Mouse (Mus musculus) olfactory bulb, adult 2 months (tissue): ENCODE measurements around the gene Smoc1. TPM values are rescaled to one million over a fixed set of nuclear protein-coding genes. Genes with fewer than 3 reads are reported as not detected.

Experiments used
- H3K27ac ChIP-seq: fragments of 200-500 bp; 2 replicates; pipeline ENCODE4 v1.5.1; 2012; ENCODE audit warnings: low read depth, low read length; ENCODE audit not compliant: insufficient read depth
- H3K4me1 ChIP-seq: fragments of 200-500 bp; 2 replicates; pipeline ENCODE4 v1.6.1; 2012; ENCODE audit warnings: low read length; ENCODE audit not compliant: control insufficient read depth, insufficient read depth
- H3K4me3 ChIP-seq: fragments of 200-500 bp; 2 replicates; pipeline ENCODE4 v1.5.1; 2012; ENCODE audit warnings: mild to moderate bottlenecking, low read depth, low read length, moderate library complexity; ENCODE audit not compliant: insufficient read depth
- CTCF ChIP-seq: fragments of 200-500 bp; IDR thresholded peaks from 2 replicates; pipeline ENCODE4 v1.5.1; 2012; ENCODE audit warnings: low read depth, mild to moderate bottlenecking, low read length, moderate library complexity; ENCODE audit not compliant: insufficient read depth
- POLR2A ChIP-seq: fragments of 200-500 bp; IDR thresholded peaks from 2 replicates; pipeline ENCODE4 v1.6.1; 2012; ENCODE audit warnings: mild to moderate bottlenecking, low read depth, low read length, moderate library complexity; ENCODE audit not compliant: insufficient read depth
- WGBS: fragments of 180-500 bp; shearing (Covaris S2); methylation state at CpG from one replicate; pipeline ENCODE4 v1.1.7; 2018; 5-methylcytosine and 5-hydroxymethylcytosine counted together
- polyA plus RNA-seq: library from polyadenylated mRNA; stranded (reverse); fragments of >200 nt; gene quantifications from 2 replicates; pipeline ENCODE4 v1.2.4, GENCODE M21; 2012; ENCODE audit warnings: low replicate concordance; ENCODE audit not compliant: missing spikeins, insufficient read depth, insufficient read length

Gene Smoc1
- polyA plus RNA-seq, 1 experiment = not detected

DNA sequence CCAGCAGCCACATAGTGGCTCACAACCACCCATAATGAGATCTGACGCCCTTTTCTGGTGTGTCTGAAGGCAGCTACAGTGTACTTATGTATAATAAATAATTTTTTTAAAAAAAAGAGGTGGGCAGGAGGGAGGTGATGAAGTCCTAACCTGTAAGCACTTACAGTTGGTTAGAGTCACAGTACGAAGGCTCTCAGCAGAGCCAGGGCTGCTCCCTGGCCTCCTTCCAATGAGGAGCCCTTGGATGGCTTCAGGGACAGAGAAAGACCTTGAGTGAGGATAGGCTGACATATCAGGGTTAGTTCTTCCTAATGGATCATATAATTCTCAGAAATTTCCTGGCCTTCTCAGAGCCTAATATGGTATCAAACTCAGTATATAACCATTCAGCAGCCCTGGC is 134.7 kb downstream of the Smoc1 start:
- 92% methylated on average over 2 of the region's 2 CpGs for WGBS
- TF ChIP-seq CTCF (no peak), POLR2A (no peak)

DNA sequence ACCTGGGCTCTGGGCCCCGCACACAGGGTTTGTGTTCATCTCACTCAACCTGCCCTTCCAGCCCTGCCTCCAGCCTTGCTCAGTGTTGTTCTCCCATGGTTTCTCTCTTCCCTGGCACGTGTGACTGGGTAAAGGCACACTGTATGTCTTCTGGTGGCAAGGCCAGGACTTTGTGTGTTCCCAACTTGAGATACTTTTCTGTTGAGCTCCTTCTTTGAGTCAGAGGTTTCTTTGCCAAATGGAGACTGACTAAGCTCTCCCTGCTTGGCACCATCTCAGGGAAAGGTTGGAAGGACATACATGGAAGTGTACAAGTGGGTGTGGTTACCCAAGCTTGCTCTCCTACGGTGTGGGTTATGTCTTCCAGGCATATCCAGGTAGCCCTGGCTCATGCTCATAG is 136.5 kb downstream of the Smoc1 start:
- H3K4me1 ChIP-seq = peaks cover 18% of the 10 kb centered on the region
- TF ChIP-seq POLR2A = no peak
- no peak for TF ChIP-seq CTCF
- H3K27ac ChIP-seq = no peak overlapping the region
- no peak overlapping the region for H3K4me3 ChIP-seq
- 74% methylated on average over 3 of the region's 3 CpGs for WGBS

More for the DNA sequence above, 134.7 kb downstream of the Smoc1 start:
- Histone ChIP-seq H3K4me1 (peaks cover 11% of the 10 kb centered on the region), H3K27ac (no peak overlapping the region), H3K4me3 (no peak overlapping the region)

DNA sequence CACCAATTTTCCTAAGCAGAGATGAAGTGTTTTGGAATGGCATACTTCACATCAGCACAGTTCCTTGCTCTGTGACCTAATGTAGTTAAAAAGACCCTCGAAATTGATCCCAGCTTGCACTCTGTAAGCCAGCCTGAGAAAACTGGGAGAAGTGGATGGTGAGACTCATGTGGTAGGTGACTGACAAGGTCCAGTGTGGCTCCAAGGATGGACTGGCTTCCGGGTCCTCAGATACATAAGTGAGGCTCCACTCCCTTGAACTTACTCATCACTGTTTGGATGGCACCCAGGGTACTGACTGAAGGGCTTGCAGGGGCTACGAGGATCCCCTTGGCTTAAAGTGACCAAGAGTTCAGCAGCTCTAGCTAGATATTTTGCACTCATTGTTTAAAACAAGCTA is 137.0 kb downstream of the Smoc1 start:
- H3K27ac ChIP-seq = no peak overlapping the region
- H3K4me1 ChIP-seq = peaks cover 13% of the 10 kb centered on the region
- WGBS = 91% methylated on average over 3 of the region's 3 CpGs
- TF ChIP-seq CTCF (no peak), POLR2A (no peak)
- no peak overlapping the region for H3K4me3 ChIP-seq

DNA sequence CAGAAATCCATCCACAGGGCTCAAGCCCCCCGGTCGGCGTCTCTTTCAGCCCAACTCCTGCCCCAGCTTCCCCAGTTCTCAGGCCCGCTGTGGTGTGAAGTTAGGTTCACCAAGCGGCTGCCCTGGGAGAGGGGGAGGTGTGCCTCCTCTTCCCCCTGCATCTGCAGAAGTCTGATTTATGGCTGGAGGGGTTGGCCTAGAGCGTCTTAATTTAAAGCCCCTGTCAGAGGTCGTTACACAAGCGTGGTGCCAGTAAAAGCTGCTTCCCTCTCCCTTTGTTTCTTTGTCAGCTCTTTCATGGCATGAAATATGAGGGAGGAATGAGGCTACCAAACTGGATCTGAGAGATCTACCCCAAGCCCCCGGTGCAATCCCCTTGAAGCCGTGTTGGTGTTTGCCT is 139.5 kb downstream of the Smoc1 start:
- H3K4me3 ChIP-seq = no peak overlapping the region
- H3K4me1 ChIP-seq = peaks cover 12% of the 10 kb centered on the region
- TF ChIP-seq CTCF (no peak), POLR2A (no peak)
- WGBS = 67% methylated on average over 10 of the region's 10 CpGs
- no peak overlapping the region for H3K27ac ChIP-seq

DNA sequence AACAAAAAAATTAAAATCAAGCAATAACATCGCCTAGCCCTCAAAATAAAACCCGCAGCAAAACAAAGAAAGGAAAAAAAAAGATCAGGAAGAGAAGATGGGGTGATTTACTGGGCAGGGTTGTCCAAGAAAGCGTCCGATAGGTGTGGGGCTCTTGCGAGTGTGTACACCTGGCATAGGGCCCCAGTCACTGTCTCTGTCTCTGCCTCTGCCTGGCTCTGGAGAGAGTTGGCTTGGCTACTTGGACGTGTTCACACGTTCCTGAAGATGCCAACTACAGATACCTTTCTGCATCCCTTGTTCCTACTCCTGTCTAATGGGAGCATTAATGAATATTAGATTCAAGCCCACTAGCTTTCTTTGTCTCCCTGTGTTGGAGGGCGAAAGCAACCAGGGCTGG is 140.0 kb downstream of the Smoc1 start:
- Histone ChIP-seq H3K4me1 (peaks cover 12% of the 10 kb centered on the region), H3K27ac (no peak overlapping the region), H3K4me3 (no peak overlapping the region)
- WGBS = 81% methylated on average over 8 of the region's 8 CpGs
- TF ChIP-seq POLR2A (no peak), CTCF (no peak)

DNA sequence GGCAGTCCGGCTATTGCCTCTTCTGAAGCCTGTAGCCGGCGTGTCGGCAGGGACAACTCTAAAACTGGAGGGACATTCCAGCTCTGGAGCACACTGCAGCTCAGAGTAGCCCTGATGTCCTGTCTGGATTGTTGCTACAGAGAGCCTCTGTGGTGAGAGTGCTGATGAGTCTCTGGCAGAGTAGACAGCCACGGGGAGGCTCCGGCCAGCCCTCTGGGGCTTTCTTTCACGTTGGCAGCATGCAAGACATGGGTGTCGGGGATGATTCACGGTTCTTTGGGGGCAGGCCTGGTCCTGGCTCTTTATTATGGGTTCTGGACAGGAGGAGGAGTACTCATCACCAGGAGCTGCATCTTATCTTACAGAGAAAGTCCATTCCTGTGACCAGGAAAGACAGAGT is 140.5 kb downstream of the Smoc1 start:
- WGBS = 73% methylated on average over 9 of the region's 9 CpGs
- no peak overlapping the region for H3K4me3 ChIP-seq
- H3K27ac ChIP-seq = no peak overlapping the region
- peaks cover 12% of the 10 kb centered on the region for H3K4me1 ChIP-seq
- TF ChIP-seq CTCF = no peak
- no peak for TF ChIP-seq POLR2A

DNA sequence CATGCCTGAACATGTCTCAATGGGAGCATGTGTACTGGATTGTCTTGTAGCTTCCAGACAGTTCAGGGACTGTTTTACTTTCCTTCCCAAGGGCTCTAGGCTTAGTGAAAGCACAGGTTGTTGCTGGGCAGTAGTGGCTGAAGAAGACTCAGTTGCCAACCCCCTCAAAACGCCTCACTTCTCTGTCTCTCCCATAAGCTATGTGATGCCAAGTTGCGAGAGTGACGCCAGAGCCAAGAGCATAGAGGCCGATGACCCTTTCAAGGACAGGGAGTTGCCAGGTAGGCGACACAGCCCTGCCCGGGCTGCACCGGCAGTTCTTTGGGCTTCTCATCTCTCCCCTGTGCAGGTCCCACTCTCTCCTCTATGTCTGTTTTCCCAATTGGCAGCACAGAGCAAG is 141.4 kb downstream of the Smoc1 start:
- TF ChIP-seq POLR2A = no peak
- TF ChIP-seq CTCF = no peak
- Histone ChIP-seq H3K27ac (no peak overlapping the region), H3K4me1 (peaks cover 12% of the 10 kb centered on the region), H3K4me3 (no peak overlapping the region)
- 96% methylated on average over 7 of the region's 7 CpGs for WGBS

DNA sequence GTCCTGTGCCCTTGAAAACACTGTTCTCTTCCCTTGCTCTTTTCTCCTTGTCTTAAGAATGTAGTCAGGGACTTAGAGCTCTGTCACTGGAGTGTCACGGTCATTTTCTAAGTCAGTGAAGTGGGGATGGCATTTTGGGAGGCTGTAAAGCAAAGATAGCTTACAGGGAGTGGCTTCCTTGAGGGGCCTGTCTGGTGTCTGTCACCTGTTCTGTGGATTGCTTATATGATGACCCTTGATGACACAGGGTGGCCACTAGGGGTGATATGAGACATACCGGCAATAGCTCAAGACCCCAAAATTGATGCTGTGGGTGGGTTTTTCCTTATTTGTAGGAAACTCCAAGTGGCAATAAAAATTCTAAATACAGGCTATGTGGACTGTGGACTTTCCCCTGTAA is 141.9 kb downstream of the Smoc1 start:
- no peak for TF ChIP-seq POLR2A
- TF ChIP-seq CTCF = no peak
- WGBS = 93% methylated on average over 2 of the region's 2 CpGs
- peaks cover 12% of the 10 kb centered on the region for H3K4me1 ChIP-seq

DNA sequence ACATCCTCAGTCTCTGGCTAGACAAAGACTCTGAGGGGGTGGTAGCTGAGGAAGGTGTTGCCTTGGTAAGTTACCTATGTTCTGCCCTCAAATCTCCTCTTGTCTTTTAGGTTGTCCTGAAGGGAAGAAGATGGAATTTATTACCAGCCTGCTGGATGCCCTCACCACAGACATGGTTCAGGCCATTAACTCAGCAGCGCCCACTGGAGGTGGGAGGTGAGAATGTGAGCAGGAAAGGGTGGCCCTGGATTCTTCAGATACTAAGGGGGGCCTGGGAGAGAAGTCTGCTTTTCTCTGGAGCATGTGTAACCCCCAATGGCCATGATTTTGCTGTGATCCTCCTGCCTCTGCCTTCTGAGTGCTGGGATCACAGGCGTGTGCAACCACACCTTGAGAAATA is 143.5 kb downstream of the Smoc1 start:
- Histone ChIP-seq H3K4me3 (no peak overlapping the region), H3K4me1 (peaks cover 20% of the 10 kb centered on the region), H3K27ac (no peak overlapping the region)
- WGBS = 90% methylated on average over 2 of the region's 2 CpGs
- TF ChIP-seq CTCF (no peak), POLR2A (no peak)

More for the DNA sequence above, 141.9 kb downstream of the Smoc1 start:
- no peak overlapping the region for H3K4me3 ChIP-seq
- no peak overlapping the region for H3K27ac ChIP-seq

DNA sequence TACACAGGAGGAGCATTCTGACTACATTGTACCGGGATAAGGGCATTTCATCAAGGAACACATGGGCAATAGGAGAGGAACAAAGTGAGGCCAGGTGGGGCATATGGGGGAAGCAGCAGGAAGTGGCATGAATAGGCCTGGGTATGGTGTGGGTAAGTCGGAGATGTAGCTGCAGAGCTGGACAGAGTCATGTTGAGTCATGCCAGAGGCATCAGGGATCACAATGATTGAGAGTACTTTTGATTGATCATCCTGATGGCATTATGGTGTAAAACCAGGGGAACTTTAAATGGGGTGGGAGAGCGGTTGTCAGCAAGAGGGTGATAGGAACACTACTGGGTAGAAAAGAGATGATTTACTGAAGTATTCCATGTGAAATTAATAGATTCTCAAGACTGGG is 146.4 kb downstream of the Smoc1 start:
- H3K4me3 ChIP-seq = no peak overlapping the region
- H3K27ac ChIP-seq = no peak overlapping the region
- peaks cover 14% of the 10 kb centered on the region for H3K4me1 ChIP-seq
- 91% methylated on average over 3 of the region's 3 CpGs for WGBS
- TF ChIP-seq POLR2A = no peak
- TF ChIP-seq CTCF = no peak
